Mouse (Mus musculus) left cerebral cortex, adult 9 months (tissue): ENCODE results near the gene Cd164.

Experiments
- DNase-seq, 2 experiments: peaks; one replicate each; pipeline ENCODE4 v3.0.0; 2022; ENCODE audit warnings: low spot score in 2 of 2

Gene Cd164

GRCm38 (mm10) chr10:41500941-41501340 is 18.3 kb upstream of the Cd164 start:
- DNase-seq: peak in 1 of 2 experiments; percentile 39

- no peak for DNase-seq
Measured at GRCm38 (mm10) chr10:41504996-41505395, 14.2 kb upstream of the Cd164 start.

DNA sequence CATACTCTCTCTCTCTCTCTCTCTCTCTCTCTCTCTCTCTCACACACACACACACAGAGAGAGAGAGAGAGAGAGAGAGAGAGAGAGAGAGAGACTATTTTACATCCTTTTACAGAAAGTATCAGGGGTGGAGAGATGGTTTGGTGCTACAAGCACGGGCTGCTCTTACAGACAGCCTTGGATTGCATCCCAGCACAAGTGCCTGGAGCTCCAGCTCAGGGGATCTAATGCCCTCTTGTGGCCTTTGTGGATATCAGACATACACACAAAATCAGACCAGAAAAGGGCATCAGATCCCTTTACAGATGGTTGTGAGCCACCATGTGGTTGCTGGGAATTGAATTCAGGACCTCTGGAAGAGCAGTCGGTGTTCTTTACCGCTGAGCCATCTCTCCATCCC is 13.8 kb upstream of the Cd164 start:
- peak in 1 of 2 experiments; percentile 73 for DNase-seq

DNA sequence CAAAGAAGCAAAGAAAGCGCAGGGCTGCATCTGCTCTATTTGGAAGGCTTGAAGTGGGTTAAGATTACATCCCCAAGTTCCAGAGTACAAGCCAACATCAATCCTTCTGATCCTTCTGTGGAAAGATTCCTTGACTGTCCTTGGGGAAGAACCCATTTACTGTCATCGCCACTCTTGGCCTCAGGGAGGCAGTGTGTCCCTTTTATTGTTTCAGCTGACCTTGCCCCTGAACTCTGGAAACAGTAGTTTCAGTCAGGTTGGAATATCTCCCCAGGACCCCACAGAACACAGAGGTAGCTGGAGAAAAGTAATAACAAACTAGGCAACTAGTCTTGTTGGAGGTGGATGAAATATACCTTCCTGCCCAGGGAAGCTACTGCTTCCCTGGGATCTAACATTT is 10.1 kb upstream of the Cd164 start:
- no peak for DNase-seq

GRCm38 (mm10) chr10:41514301-41514700 is 4.9 kb upstream of the Cd164 start:
- DNase-seq: no peak

DNA sequence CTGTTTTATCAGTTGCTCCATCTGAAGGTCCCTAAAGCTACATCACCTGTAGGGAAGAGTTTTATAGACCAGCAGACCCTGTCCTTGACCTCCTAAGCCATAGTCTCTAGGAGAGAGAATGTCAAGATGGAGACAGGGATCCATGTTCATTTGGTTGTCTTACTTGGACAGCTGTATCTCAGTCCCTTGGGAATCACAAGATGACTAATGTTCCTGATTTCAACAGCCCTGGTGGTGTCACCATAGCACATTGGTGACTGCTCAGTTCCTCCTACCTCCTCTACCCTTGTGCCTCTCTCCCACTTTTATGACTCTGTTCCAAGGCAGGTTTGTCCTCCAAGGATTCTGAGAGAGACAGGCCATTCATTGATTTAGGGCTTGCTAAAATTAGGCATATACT is 4.3 kb upstream of the Cd164 start:
- no peak for DNase-seq

- DNase-seq: peak; percentile 42 to 68
Measured at GRCm38 (mm10) chr10:41518508-41518980, 670 bp upstream of the Cd164 start.

DNA sequence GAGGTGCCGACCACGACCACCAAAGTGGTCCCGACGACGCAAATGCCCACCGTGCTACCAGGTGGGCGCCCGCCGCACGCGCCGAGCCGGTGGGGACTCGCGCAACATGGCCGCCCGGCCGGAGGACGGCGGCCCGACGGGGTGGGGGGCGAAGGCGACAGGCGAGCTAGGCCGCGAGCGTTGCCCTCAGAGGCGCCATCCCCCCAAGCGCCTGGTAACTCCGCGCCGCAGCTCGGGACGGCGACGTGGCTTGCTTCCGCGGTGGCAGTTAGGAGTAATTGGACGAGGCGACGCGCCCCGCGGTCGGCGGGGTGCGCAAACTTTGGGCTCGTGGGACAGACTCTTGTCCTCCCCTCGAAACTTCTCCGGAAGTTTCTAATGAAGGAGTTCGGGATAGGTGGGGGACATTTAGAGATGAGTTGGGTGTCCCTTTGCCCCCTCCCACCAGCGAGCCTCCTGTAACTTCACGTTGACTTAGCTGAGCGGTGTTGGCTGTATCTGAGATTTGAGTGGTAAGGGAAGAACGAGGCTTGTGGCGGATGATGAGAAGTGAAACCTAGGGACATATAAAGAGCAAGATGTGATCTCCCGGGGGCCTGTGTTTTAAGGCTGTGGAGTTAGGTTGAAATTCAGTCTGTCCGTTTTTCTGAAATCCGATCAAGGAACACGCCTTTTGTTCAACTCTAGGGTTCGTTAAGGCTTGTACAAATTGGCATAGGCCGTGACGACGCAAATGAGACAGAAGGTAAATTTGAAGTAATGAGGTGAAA is 611 bp downstream of the Cd164 start:
- peak; percentile 20 to 22 for DNase-seq

DNA sequence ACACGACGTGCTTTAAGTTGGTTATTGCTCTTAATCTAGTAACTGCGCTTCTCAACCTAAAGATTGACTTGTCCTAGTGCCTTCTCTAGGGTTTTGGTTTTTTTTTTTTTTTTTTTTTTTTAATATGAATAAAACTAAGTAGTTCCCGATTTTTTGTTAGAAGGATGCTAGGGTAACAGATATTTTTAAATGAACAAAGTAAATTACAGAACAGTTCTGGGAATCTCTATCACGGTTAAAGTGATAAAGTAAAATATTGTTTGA is 1.1 kb downstream of the Cd164 start:
- no peak for DNase-seq

- DNase-seq: no peak
Measured at GRCm38 (mm10) chr10:41523386-41523785, 4.2 kb downstream of the Cd164 start.

DNA sequence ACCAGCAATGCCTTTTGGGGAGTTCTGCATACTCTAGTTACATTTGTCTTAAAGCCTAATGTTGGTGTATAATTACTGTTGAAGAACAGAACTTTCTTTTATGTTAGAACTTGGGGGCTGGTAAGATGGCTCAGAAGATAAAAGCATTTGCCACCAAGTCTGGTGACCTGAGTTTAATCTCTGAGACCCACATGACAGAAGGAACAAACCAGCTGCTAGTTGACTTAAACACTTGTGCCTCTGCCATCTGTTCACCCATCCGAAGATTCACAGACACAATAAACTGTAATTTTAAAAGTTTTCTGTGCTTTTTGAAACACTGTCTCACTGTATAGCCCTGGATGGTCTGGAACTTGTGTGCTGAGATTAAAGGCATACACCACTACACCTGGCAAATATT is 6.5 kb downstream of the Cd164 start:
- DNase-seq: no peak

DNA sequence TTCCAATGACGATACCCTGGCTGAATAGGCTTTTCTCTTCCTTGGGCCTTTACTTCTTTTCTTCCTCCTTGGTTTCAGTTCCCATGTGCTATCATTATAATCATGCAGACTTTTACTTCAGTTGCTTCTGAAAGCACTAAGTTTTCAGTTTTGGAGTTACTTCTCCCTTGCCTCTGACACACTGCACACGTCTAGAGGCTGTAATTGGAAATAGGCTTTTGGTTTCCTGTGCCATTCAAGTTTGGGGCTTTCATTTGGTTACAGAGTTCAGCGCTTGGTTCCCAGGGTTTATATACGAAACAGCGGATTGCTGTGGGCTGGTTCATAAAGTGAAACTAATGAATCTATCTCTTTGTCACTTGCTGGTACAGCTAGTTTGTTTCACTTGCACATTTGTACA is 10.8 kb downstream of the Cd164 start:
- no peak for DNase-seq

GRCm38 (mm10) chr10:41535991-41536390 is 16.8 kb downstream of the Cd164 start:
- no peak for DNase-seq

- no peak for DNase-seq
Measured at GRCm38 (mm10) chr10:41536714-41537113, 17.5 kb downstream of the Cd164 start.

- DNase-seq: no peak
Measured at GRCm38 (mm10) chr10:41537226-41537982, 18.2 kb downstream of the Cd164 start.

DNA sequence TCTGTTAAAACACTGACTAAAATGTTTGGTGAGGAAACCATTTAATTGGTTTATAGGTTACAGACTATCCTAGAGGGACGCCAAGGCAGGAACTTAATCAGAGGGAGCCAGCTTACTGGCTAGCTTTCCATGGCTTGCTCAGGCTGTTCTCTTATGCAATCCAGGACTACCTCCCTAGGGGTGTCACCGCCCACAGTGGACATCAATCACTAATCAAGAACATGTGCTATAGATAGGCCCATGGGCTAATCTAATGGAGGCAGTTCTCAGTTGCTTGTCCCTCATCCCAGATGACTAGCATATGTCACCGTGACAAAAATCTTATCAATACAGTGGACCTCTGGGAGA is 18.7 kb downstream of the Cd164 start:
- DNase-seq: no peak

DNA sequence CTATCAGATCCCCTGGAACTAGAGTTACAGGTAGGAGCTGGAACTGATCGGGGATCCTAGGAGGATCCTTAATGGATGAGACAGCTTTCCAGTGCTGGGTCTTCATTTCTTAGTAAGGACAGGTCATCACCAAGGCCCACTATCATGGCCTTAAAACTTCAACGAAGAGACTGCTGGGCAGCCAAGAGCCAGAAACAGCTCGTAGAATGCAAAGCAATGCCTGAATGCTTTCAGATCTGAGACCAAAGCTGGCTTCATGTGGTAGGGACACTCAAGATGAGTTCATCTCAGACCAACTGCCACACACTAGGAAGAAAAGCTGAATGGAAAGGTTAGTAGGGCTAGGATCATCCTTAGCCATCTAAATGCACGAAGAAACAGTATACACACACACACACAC is 19.8 kb downstream of the Cd164 start:
- DNase-seq: no peak

DNA sequence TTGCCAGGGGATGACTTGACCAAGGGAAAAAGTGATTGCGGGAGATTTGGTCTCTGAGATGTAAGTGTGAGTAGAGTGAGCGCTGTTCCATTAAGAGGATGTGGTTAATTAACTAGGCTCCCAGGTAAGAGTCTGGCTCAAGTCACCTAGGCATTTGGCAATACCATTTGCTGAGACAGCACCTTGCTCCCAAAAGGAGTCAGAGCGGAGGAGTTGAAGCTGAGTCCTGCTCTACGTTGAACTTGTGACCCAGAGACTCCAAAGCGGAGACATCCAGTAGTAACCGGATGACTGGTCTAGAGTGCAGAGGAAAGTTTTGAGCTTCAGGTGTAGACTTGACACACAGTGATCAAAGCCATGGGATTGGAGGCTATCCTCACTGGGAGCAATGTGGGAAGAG is 22.8 kb downstream of the Cd164 start:
- DNase-seq: no peak

DNA sequence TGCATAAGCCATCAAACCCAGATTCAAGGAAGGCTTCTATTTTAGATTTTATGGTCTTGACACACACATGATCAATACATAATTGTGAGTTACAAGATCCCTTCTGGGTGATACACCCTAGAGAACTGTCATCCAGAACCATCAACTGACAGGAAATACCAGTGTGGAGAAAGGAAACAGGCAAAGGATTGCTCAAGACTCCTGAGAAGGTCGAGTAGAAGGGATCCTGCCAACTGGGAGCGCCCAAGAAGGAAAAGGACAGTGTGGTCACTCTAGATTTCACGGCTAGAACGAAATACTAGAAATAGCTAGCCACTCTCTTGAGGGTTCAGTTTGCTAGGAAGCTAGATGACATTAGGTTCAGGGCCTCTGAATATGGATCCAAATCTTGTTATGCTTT is 24.2 kb downstream of the Cd164 start:
- no peak for DNase-seq

DNA sequence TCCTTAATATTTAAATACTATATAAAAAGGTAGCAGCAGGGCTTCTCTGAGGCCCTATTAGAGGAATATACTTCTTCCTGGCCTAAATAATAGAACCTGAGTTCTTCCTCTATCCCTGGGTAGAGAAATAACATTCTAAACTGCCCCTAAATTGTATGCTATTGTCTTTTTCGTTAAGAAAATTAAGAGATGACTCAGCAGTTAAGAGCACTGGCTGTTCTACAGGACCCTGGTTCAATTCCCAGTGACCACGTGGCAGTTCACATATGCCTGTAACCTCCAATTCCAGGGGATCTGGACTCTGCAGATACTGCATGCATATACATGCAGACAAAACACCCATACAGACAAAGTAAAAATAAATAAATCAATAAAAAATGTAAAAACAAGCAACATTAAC is 24.6 kb downstream of the Cd164 start:
- no peak for DNase-seq

- no peak for DNase-seq
Measured at GRCm38 (mm10) chr10:41544481-41545190, 25.4 kb downstream of the Cd164 start.

DNA sequence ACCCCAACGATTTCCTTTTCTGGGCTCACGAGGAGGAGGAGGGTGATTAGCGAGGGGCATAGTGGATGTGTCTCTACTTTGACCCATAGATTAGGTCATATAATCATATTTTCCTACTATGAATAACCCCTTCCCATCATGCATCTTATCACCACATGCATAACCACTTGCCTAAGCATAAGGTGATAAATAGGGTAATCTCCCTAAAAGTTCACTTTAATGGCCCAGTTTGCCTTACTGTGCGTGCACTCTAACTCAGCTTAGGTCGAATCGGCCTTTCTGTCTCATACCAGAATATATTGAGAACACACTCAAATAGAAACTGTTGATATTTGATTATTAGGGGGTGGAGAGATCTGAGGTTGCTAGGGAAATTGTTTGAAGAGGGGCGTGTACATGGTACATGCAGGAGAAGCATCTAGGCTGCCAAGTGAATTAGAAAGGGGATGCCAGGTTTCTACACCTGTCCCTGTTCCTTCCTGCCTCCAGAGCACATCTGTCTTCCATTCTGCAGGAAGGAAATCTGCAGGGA is 26.1 kb downstream of the Cd164 start:
- no peak for DNase-seq
